In the genomic region with DNA sequence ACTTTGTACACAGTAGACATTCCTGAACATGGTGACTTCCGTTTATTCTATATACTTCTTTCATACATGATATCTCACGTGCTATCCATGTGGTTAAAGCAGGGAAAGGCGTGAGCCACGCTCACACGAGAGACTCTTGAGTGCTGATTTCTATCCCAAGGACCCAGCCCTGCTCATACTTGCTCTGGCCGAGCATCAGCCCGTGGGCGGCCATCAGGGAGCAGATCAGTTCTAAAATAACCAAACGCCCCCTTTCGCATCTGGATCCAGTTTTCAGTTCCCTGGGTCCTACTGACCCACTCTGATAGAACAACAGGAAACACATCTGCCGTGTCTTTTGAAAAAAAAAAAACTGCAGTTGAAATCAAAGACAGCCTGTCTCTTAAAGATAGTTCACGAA, we compare ENCODE assay signal across 8 mouse cellular contexts. TPM values are rescaled to one million over a fixed set of nuclear protein-coding genes. Genes with fewer than 3 reads are reported as not detected.
DNase-seq lines count a peak whose midpoint lies in the region; ATAC-seq and TF ChIP-seq lines count a peak whose summit lies in the region.

No protein-coding gene starts in this region.

- DNase-seq in midbrain, postnatal 0 days (ENCODE audit: low spot score), result no peak
- DNase-seq in midbrain, embryonic 10.5 days (ENCODE audit: low spot score), result no peak
- peak; percentile 56 to 62 for DNase-seq in heart, adult 9 months (ENCODE audit: low spot score in 2 of 2)
- DNase-seq in testis, postnatal 14 days (ENCODE audit: low spot score), result peak; percentile 8
- DNase-seq in T-cell, adult 2 months (ENCODE audit: low spot score), result no peak

- peak overlapping the region; percentile 12; the same call in 1 of the 2 replicates for H3K4me2 ChIP-seq in midbrain, postnatal 0 days (ENCODE audit: low read depth, low read length, poor library complexity, severe bottlenecking)
- H3K4me2 ChIP-seq in intestine, postnatal 0 days (replicated peaks; ENCODE audit: low read depth), result peak overlapping the region; percentile 72; the same call in 1 of the 2 replicates
- no peak overlapping the region for H3K4me2 ChIP-seq in midbrain, embryonic 15.5 days

- H3K36me3 ChIP-seq in midbrain, postnatal 0 days (ENCODE audit: insufficient read depth, low read length), result no peaks in the 10 kb centered on the region
- H3K36me3 ChIP-seq in midbrain, embryonic 10.5 days, result no peaks in the 10 kb centered on the region
- no peaks in the 10 kb centered on the region for H3K36me3 ChIP-seq in intestine, postnatal 0 days (ENCODE audit: control insufficient read depth, insufficient read depth)
- H3K36me3 ChIP-seq in midbrain, embryonic 15.5 days (replicated peaks), result no peaks in the 10 kb centered on the region

- no peaks in the 10 kb centered on the region for H3K4me1 ChIP-seq in midbrain, postnatal 0 days (ENCODE audit: insufficient read depth, low read length)
- H3K4me1 ChIP-seq in midbrain, embryonic 10.5 days, result peaks cover 18% of the 10 kb centered on the region
- H3K4me1 ChIP-seq in intestine, postnatal 0 days (replicated peaks; ENCODE audit: control insufficient read depth, insufficient read depth, low read length), result 0 out of 2 replicates have a peak, but pooled peaks cover 3% of the 10 kb centered on the region
- H3K4me1 ChIP-seq in midbrain, embryonic 15.5 days, result peaks cover 14% of the 10 kb centered on the region; the same call in 1 of the 2 replicates

- no peaks in the 10 kb centered on the region for H3K9me3 ChIP-seq in midbrain, postnatal 0 days (ENCODE audit: low read length)
- H3K9me3 ChIP-seq in midbrain, embryonic 10.5 days (replicated peaks), result no peaks in the 10 kb centered on the region
- no peaks in the 10 kb centered on the region for H3K9me3 ChIP-seq in intestine, postnatal 0 days (ENCODE audit: control insufficient read depth)
- H3K9me3 ChIP-seq in midbrain, embryonic 15.5 days, result no peaks in the 10 kb centered on the region

- no peak for ATAC-seq in midbrain, postnatal 0 days (ENCODE audit: low FRiP score)
- ATAC-seq in intestine, postnatal 0 days, result no peak
- ATAC-seq in frontal cortex, adult (ENCODE audit: low TSS enrichment), result no peak
- no peak for ATAC-seq in midbrain, embryonic 15.5 days (replicated peaks)

- H3K27ac ChIP-seq in midbrain, postnatal 0 days (ENCODE audit: low read depth, low read length), result no peak overlapping the region
- no peak overlapping the region for H3K27ac ChIP-seq in midbrain, embryonic 10.5 days (replicated peaks)
- no peak overlapping the region for H3K27ac ChIP-seq in intestine, postnatal 0 days (ENCODE audit: low read depth, low read length)
- H3K27ac ChIP-seq in midbrain, embryonic 15.5 days, result no peak overlapping the region

- no peak overlapping the region for H3K9ac ChIP-seq in midbrain, postnatal 0 days (replicated peaks; ENCODE audit: low read length, poor library complexity, severe bottlenecking)
- no peak overlapping the region for H3K9ac ChIP-seq in intestine, postnatal 0 days (ENCODE audit: low read depth, low read length)
- H3K9ac ChIP-seq in midbrain, embryonic 15.5 days, result no peak overlapping the region

- no peak overlapping the region for H3K4me3 ChIP-seq in midbrain, postnatal 0 days (ENCODE audit: low read depth, low read length)
- no peak overlapping the region for H3K4me3 ChIP-seq in midbrain, embryonic 10.5 days
- no peak overlapping the region for H3K4me3 ChIP-seq in intestine, postnatal 0 days (ENCODE audit: low read depth, low read length)
- H3K4me3 ChIP-seq in midbrain, embryonic 15.5 days, result no peak overlapping the region

- H3K27me3 ChIP-seq in midbrain, postnatal 0 days (ENCODE audit: insufficient read depth, low read length), result no peaks in the 10 kb centered on the region
- peaks cover 11% of the 10 kb centered on the region for H3K27me3 ChIP-seq in midbrain, embryonic 10.5 days (ENCODE audit: low read depth, poor library complexity, severe bottlenecking)
- H3K27me3 ChIP-seq in intestine, postnatal 0 days (replicated peaks; ENCODE audit: control insufficient read depth, insufficient read depth, low read length), result no peaks in the 10 kb centered on the region
- H3K27me3 ChIP-seq in midbrain, embryonic 15.5 days (replicated peaks), result no peaks in the 10 kb centered on the region

- TF ChIP-seq CTCF in midbrain, postnatal 0 days (IDR thresholded peaks at IDR 0.05), result no peak
- TF ChIP-seq CTCF in intestine, postnatal 0 days (IDR thresholded peaks at IDR 0.05; ENCODE audit: low read depth), result no peak

- WGBS in midbrain, postnatal 0 days, result 88% methylated on average over 12 of the region's 12 CpGs
- WGBS in midbrain, embryonic 10.5 days, result 79% methylated on average over 12 of the region's 12 CpGs
- WGBS in intestine, postnatal 0 days, result 79% methylated on average over 12 of the region's 12 CpGs
- 87% methylated on average over 12 of the region's 12 CpGs for WGBS in midbrain, embryonic 15.5 days

RNA-seq across cellular contexts. Expression of gene Rhoj, which starts 2.6 kb away (rescaled TPM):
- 17.5 and 27.0 TPM in 2 replicates for total RNA-seq in midbrain, postnatal 0 days (2014; rRNA removed)
- 13.3 and 13.7 TPM in 2 replicates for polyA plus RNA-seq in midbrain, postnatal 0 days (2015; fragmentation: Nextera tagmentation; extraction: Ambion mirVana)
- 23.4 and 25.6 TPM in 2 replicates for polyA plus RNA-seq in midbrain, embryonic 10.5 days (2016; fragmentation: Nextera tagmentation; extraction: Ambion mirVana)
- 27.9 and 28.1 TPM in 2 replicates for polyA plus RNA-seq in intestine, postnatal 0 days (2015; fragmentation: Nextera tagmentation; extraction: Ambion mirVana)
- 22.6 and 23.1 TPM in 2 replicates for polyA plus RNA-seq in midbrain, embryonic 15.5 days (2015; fragmentation: Nextera tagmentation; extraction: Ambion mirVana)

Comparison
In these comparisons a context has a peak if more than half of its experiments do, and no peak if none do; other contexts are left out.
1. DNase-seq: peak in heart, adult 9 months (2 of 2) and testis, postnatal 14 days (single experiment); none in midbrain, postnatal 0 days (single experiment), midbrain, embryonic 10.5 days (single experiment) and T-cell, adult 2 months (single experiment).